8 mouse cellular contexts compared by ENCODE assay signal in the genomic region with DNA sequence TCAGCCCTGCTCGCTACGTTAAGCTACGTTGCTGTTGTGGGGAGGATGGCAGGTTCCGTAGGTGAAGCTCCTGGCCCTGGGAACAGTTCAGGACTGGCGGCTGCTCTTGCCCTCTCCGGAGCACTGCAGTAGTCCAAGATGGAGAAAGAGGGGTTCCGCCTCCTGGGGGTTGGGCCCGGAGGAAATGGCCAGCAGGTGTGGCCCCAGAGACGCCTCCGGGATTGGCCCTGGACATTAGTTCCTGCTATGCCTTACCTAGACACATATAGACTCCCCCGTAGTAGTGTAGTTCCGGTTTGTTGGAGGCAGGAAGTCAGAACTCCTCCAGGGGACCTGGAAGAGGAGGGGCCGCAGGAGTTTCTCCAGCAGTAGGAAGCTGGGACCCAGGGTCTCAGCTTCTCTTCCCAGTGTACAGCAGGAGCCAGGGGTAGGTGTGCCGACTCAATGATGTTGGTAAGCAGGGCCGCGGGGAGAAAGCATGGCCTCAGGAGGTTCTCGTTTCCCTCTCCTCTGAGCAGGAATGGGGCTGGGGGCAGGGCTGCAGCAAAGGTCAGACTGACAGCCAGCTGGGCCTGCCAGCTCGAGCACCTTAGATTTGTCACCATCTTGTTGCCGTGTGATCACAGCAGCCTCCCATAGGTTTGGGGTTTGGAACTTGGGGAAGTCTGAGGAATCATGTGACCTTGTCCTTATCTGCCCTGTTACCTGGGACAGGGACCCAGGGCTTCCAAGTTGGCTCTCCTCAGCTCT. TPM values are rescaled to one million over a fixed set of nuclear protein-coding genes. Genes with fewer than 3 reads are reported as not detected.
DNase-seq lines count a peak whose midpoint lies in the region; ATAC-seq and TF ChIP-seq lines count a peak whose summit lies in the region.

No protein-coding gene starts in this region.

- H3K4me1 ChIP-seq in forebrain, embryonic 14.5 days (ENCODE audit: control insufficient read depth, insufficient read depth, low read length), result peaks cover 13% of the 10 kb centered on the region
- peaks cover 8% of the 10 kb centered on the region for H3K4me1 ChIP-seq in forebrain, postnatal 0 days (ENCODE audit: insufficient read depth)
- peaks cover 91% of the 10 kb centered on the region for H3K4me1 ChIP-seq in E14TG2a.4 (replicated peaks; ENCODE audit: low read depth, low read length)
- peaks cover 62% of the 10 kb centered on the region for H3K4me1 ChIP-seq in hindbrain, embryonic 12.5 days
- peaks cover 51% of the 10 kb centered on the region for H3K4me1 ChIP-seq in liver, postnatal 0 days (ENCODE audit: insufficient read depth)

- H3K4me3 ChIP-seq in forebrain, embryonic 14.5 days (ENCODE audit: low read depth, low read length), result no peak overlapping the region
- H3K4me3 ChIP-seq in forebrain, postnatal 0 days (ENCODE audit: low read depth, low read length), result no peak overlapping the region
- H3K4me3 ChIP-seq in E14TG2a.4 (replicated peaks; ENCODE audit: low read length), result peak overlapping the region; percentile 71
- H3K4me3 ChIP-seq in hindbrain, embryonic 12.5 days, result no peak overlapping the region
- peak overlapping the region; percentile 39 for H3K4me3 ChIP-seq in liver, postnatal 0 days (ENCODE audit: low read depth, low read length)

- no peak overlapping the region for H3K4me2 ChIP-seq in forebrain, embryonic 14.5 days (ENCODE audit: low read length)
- H3K4me2 ChIP-seq in forebrain, postnatal 0 days (ENCODE audit: low read depth), result no peak overlapping the region
- no peak overlapping the region for H3K4me2 ChIP-seq in hindbrain, embryonic 12.5 days (replicated peaks)
- H3K4me2 ChIP-seq in liver, postnatal 0 days (ENCODE audit: low read depth, low read length), result peak overlapping the region; percentile 73

- no peak for DNase-seq in forebrain, embryonic 14.5 days (ENCODE audit: low spot score)
- DNase-seq in forebrain, postnatal 0 days, result no peak
- peak; percentile 69 for DNase-seq in liver, postnatal 0 days
- peak; percentile 53 for DNase-seq in thymus, postnatal 14 days
- no peak for DNase-seq in urinary bladder, postnatal 36 days (ENCODE audit: low spot score in 2 of 2)
- no peak for DNase-seq in layer of hippocampus, adult 9-11 months

- no peak for TF ChIP-seq EP300 in liver, postnatal 0 days (IDR thresholded peaks at IDR 0.05; ENCODE audit: low read depth)

- 0 out of 2 replicates have a peak, but pooled peaks cover 4% of the 10 kb centered on the region for H3K36me3 ChIP-seq in forebrain, embryonic 14.5 days (ENCODE audit: control insufficient read depth, insufficient read depth, low read length)
- H3K36me3 ChIP-seq in forebrain, postnatal 0 days (ENCODE audit: insufficient read depth), result peaks cover 9% of the 10 kb centered on the region; the same call in 1 of the 2 replicates
- H3K36me3 ChIP-seq in E14TG2a.4 (ENCODE audit: insufficient read depth, low read length), result peaks cover 36% of the 10 kb centered on the region
- peaks cover 22% of the 10 kb centered on the region for H3K36me3 ChIP-seq in hindbrain, embryonic 12.5 days
- peaks cover 28% of the 10 kb centered on the region for H3K36me3 ChIP-seq in liver, postnatal 0 days (replicated peaks; ENCODE audit: insufficient read depth, low read length)

- no peak for ATAC-seq in forebrain, embryonic 14.5 days
- ATAC-seq in forebrain, postnatal 0 days, result no peak
- no peak for ATAC-seq in hindbrain, embryonic 12.5 days (ENCODE audit: low FRiP score)
- ATAC-seq in liver, postnatal 0 days, result peak; percentile 20

- no peaks in the 10 kb centered on the region for H3K27me3 ChIP-seq in forebrain, embryonic 14.5 days (replicated peaks; ENCODE audit: control insufficient read depth, insufficient read depth, low read length)
- no peaks in the 10 kb centered on the region for H3K27me3 ChIP-seq in forebrain, postnatal 0 days (ENCODE audit: insufficient read depth, low read length)
- H3K27me3 ChIP-seq in E14TG2a.4 (ENCODE audit: insufficient read depth, low read length), result 0 out of 2 replicates have a peak, but pooled peaks cover under 1% of the 10 kb centered on the region
- H3K27me3 ChIP-seq in hindbrain, embryonic 12.5 days, result no peaks in the 10 kb centered on the region
- H3K27me3 ChIP-seq in liver, postnatal 0 days (ENCODE audit: insufficient read depth, low read length), result no peaks in the 10 kb centered on the region

- no peak for TF ChIP-seq CTCF in forebrain, postnatal 0 days (IDR thresholded peaks at IDR 0.05; ENCODE audit: low read depth)
- no peak for TF ChIP-seq CTCF in E14TG2a.4 (conservative IDR thresholded peaks at IDR 0.05; ENCODE audit: low read length)
- no peak for TF ChIP-seq CTCF in liver, postnatal 0 days (IDR thresholded peaks at IDR 0.05; ENCODE audit: low read depth)

- 76% methylated on average over 19 of the region's 19 CpGs for WGBS in forebrain, embryonic 14.5 days
- WGBS in forebrain, postnatal 0 days, result 72% methylated on average over 19 of the region's 19 CpGs
- WGBS in hindbrain, embryonic 12.5 days, result 62% methylated on average over 19 of the region's 19 CpGs
- WGBS in liver, postnatal 0 days (ENCODE audit: insufficient replicate concordance), result 8% methylated on average over 19 of the region's 19 CpGs

- H3K9ac ChIP-seq in forebrain, embryonic 14.5 days (ENCODE audit: low read length), result 0 out of 2 replicates have a peak overlapping the region, but pooled peaks have one; percentile 3
- H3K9ac ChIP-seq in forebrain, postnatal 0 days, result no peak overlapping the region
- no peak overlapping the region for H3K9ac ChIP-seq in hindbrain, embryonic 12.5 days
- peak overlapping the region; percentile 54 for H3K9ac ChIP-seq in liver, postnatal 0 days (replicated peaks)

- H3K27ac ChIP-seq in forebrain, embryonic 14.5 days (ENCODE audit: low read depth, low read length), result 0 out of 2 replicates have a peak overlapping the region, but pooled peaks have one; percentile 52
- H3K27ac ChIP-seq in forebrain, postnatal 0 days (ENCODE audit: low read depth, low read length), result no peak overlapping the region
- peak overlapping the region; percentile 5; the same call in 1 of the 2 replicates for H3K27ac ChIP-seq in hindbrain, embryonic 12.5 days
- H3K27ac ChIP-seq in liver, postnatal 0 days (ENCODE audit: low read depth), result peak overlapping the region; percentile 95

- no peaks in the 10 kb centered on the region for H3K9me3 ChIP-seq in forebrain, embryonic 14.5 days (replicated peaks; ENCODE audit: control insufficient read depth, low read length)
- H3K9me3 ChIP-seq in forebrain, postnatal 0 days (ENCODE audit: low read length), result no peaks in the 10 kb centered on the region
- H3K9me3 ChIP-seq in E14TG2a.4 (ENCODE audit: low read length), result no peaks in the 10 kb centered on the region
- H3K9me3 ChIP-seq in hindbrain, embryonic 12.5 days (replicated peaks), result no peaks in the 10 kb centered on the region
- H3K9me3 ChIP-seq in liver, postnatal 0 days (ENCODE audit: low read length), result no peaks in the 10 kb centered on the region

RNA-seq across cellular contexts. Expression of gene Rplp0, which starts 16.5 kb away (rescaled TPM):
- polyA plus RNA-seq in forebrain, embryonic 14.5 days (2014; fragmentation: Nextera tagmentation; extraction: Ambion mirVana), result 1,112 and 1,434 TPM in 2 replicates
- total RNA-seq in forebrain, postnatal 0 days (2014; rRNA removed), result 1,794 and 2,056 TPM in 2 replicates
- 842 and 978 TPM in 2 replicates for polyA plus RNA-seq in forebrain, postnatal 0 days (2015; fragmentation: Nextera tagmentation; extraction: Ambion mirVana)
- 819 and 900 TPM in 2 replicates for polyA plus RNA-seq in hindbrain, embryonic 12.5 days (2016; fragmentation: Nextera tagmentation; extraction: Ambion mirVana)
- polyA plus RNA-seq in liver, postnatal 0 days (2015; fragmentation: Nextera tagmentation; extraction: Ambion mirVana), result 793 and 822 TPM in 2 replicates

RNA-seq across cellular contexts. Expression of gene Gcn1l1, which starts 22.2 kb away (rescaled TPM):
- polyA plus RNA-seq in forebrain, embryonic 14.5 days (2014; fragmentation: Nextera tagmentation; extraction: Ambion mirVana), result 29.2 and 41.2 TPM in 2 replicates
- total RNA-seq in forebrain, postnatal 0 days (2014; rRNA removed), result 51.9 and 74.4 TPM in 2 replicates
- polyA plus RNA-seq in forebrain, postnatal 0 days (2015; fragmentation: Nextera tagmentation; extraction: Ambion mirVana), result 19.4 and 22.4 TPM in 2 replicates
- polyA plus RNA-seq in hindbrain, embryonic 12.5 days (2016; fragmentation: Nextera tagmentation; extraction: Ambion mirVana), result 57.6 and 62.5 TPM in 2 replicates
- polyA plus RNA-seq in liver, postnatal 0 days (2015; fragmentation: Nextera tagmentation; extraction: Ambion mirVana), result 7.7 and 10.3 TPM in 2 replicates

RNA-seq across cellular contexts. Expression of gene Pxn, which starts 36.3 kb away (rescaled TPM):
- polyA plus RNA-seq in forebrain, embryonic 14.5 days (2014; fragmentation: Nextera tagmentation; extraction: Ambion mirVana), result 7.5 and 9.8 TPM in 2 replicates
- 23.5 and 29.8 TPM in 2 replicates for total RNA-seq in forebrain, postnatal 0 days (2014; rRNA removed)
- 14.1 and 14.8 TPM in 2 replicates for polyA plus RNA-seq in forebrain, postnatal 0 days (2015; fragmentation: Nextera tagmentation; extraction: Ambion mirVana)
- polyA plus RNA-seq in hindbrain, embryonic 12.5 days (2016; fragmentation: Nextera tagmentation; extraction: Ambion mirVana), result 34.0 and 39.2 TPM in 2 replicates
- polyA plus RNA-seq in liver, postnatal 0 days (2015; fragmentation: Nextera tagmentation; extraction: Ambion mirVana), result 14.9 and 16.3 TPM in 2 replicates

RNA-seq across cellular contexts. Expression of gene Sirt4, which starts 58.3 kb away (rescaled TPM):
- 19.5 and 24.3 TPM in 2 replicates for polyA plus RNA-seq in forebrain, embryonic 14.5 days (2014; fragmentation: Nextera tagmentation; extraction: Ambion mirVana)
- total RNA-seq in forebrain, postnatal 0 days (2014; rRNA removed), result 34.5 and 36.3 TPM in 2 replicates
- 18.3 and 18.8 TPM in 2 replicates for polyA plus RNA-seq in forebrain, postnatal 0 days (2015; fragmentation: Nextera tagmentation; extraction: Ambion mirVana)
- polyA plus RNA-seq in hindbrain, embryonic 12.5 days (2016; fragmentation: Nextera tagmentation; extraction: Ambion mirVana), result 23.1 and 24.7 TPM in 2 replicates
- polyA plus RNA-seq in liver, postnatal 0 days (2015; fragmentation: Nextera tagmentation; extraction: Ambion mirVana), result 3.5 and 3.9 TPM in 2 replicates

Comparison
In these comparisons a context has a peak if more than half of its experiments do, and no peak if none do; other contexts are left out.
1. H3K9ac ChIP-seq: peak in forebrain, embryonic 14.5 days (single experiment) and liver, postnatal 0 days (single experiment); none in forebrain, postnatal 0 days (single experiment) and hindbrain, embryonic 12.5 days (single experiment).
2. DNase-seq: peak in liver, postnatal 0 days (single experiment) and thymus, postnatal 14 days (single experiment); none in forebrain, embryonic 14.5 days (single experiment), forebrain, postnatal 0 days (single experiment), urinary bladder, postnatal 36 days (0 of 2) and layer of hippocampus, adult 9-11 months (single experiment).
3. H3K4me3 ChIP-seq: peak in E14TG2a.4 (single experiment) and liver, postnatal 0 days (single experiment); none in forebrain, embryonic 14.5 days (single experiment), forebrain, postnatal 0 days (single experiment) and hindbrain, embryonic 12.5 days (single experiment).